Mouse (Mus musculus): Measurements from ENCODE around the gene Ttll6.

Gene Ttll6

GRCm38 (mm10) chr11:96169016-96169415 lies 35.4 kb downstream of the Ttll6 start:
- DNase-seq = no peak

GRCm38 (mm10) chr11:96170711-96171379 lies 37.3 kb downstream of the Ttll6 start:
- no peak for DNase-seq

- DNase-seq = no peak
Observed at GRCm38 (mm10) chr11:96171601-96172000, 38.0 kb downstream of the Ttll6 start.

GRCm38 (mm10) chr11:96172511-96173287 lies 39.1 kb downstream of the Ttll6 start:
- DNase-seq = no peak

GRCm38 (mm10) chr11:96173288-96173840 lies 39.8 kb downstream of the Ttll6 start:
- DNase-seq = no peak

GRCm38 (mm10) chr11:96174881-96175280 lies 41.3 kb downstream of the Ttll6 start:
- DNase-seq = no peak

- DNase-seq = no peak
Observed at GRCm38 (mm10) chr11:96175511-96175910, 41.9 kb downstream of the Ttll6 start.

- no peak for DNase-seq
Observed at GRCm38 (mm10) chr11:96175951-96176530, 42.5 kb downstream of the Ttll6 start.

- no peak for DNase-seq
Observed at GRCm38 (mm10) chr11:96176841-96177240, 43.3 kb downstream of the Ttll6 start.

- DNase-seq = no peak
Observed at GRCm38 (mm10) chr11:96177546-96178174, 44.1 kb downstream of the Ttll6 start.

GRCm38 (mm10) chr11:96178356-96178755 lies 44.8 kb downstream of the Ttll6 start:
- no peak for DNase-seq

GRCm38 (mm10) chr11:96178911-96179503 lies 45.4 kb downstream of the Ttll6 start:
- no peak for DNase-seq

- DNase-seq = no peak
Observed at GRCm38 (mm10) chr11:96181061-96181460, 47.5 kb downstream of the Ttll6 start.

- no peak for DNase-seq
Observed at GRCm38 (mm10) chr11:96184233-96184632, 50.6 kb downstream of the Ttll6 start.

GRCm38 (mm10) chr11:96187321-96187720 lies 53.7 kb downstream of the Ttll6 start:
- DNase-seq = no peak

- no peak for DNase-seq
Observed at GRCm38 (mm10) chr11:96189810-96190522, 56.4 kb downstream of the Ttll6 start.

- no peak for DNase-seq
Observed at GRCm38 (mm10) chr11:96191132-96191531, 57.5 kb downstream of the Ttll6 start.

GRCm38 (mm10) chr11:96193521-96194400 lies 60.2 kb downstream of the Ttll6 start, which contains the start of gene Hoxb13:
Hoxb13 (plus strand) TSS chr11:96194316.
- DNase-seq = no peak

- DNase-seq = no peak
Observed at GRCm38 (mm10) chr11:96194401-96194710, 60.8 kb downstream of the Ttll6 start.

- DNase-seq = no peak
Observed at GRCm38 (mm10) chr11:96194961-96195640, 61.5 kb downstream of the Ttll6 start.

Measured in B cell, adult 2 months (primary cell).